Mouse (Mus musculus) brain, embryonic 18.5 days (tissue): ENCODE measurements around the gene Slc7a12.

ENCODE experiments used
- DNase-seq: peaks from one replicate; pipeline ENCODE4 v3.0.0-alpha.2; 2012; ENCODE audit warnings: low read depth, low spot score

The Slc7a12 gene

DNA sequence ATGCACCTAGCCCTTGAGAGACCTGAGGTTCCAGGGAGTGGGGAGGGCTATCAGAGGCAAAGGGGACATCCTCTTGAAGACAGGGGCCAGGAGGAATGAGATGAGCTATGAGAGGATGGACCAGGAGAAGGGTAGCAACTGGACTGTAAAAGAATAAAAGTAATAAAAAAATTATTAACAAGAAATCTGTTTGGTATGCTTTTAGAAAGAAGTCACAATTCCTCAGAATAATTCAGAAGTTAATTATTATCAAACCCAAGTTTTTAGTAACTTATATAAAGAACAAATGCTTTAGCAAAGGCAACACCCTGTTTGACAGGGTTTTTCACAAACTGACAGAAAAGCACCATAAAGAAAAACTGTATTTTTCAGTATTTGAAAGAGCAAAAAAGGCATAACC is at the start of gene Slc7a12:
Gene Slc7a12 (plus strand): TSS at position 301 of the 400 bp plus-strand sequence.
- no peak for DNase-seq

GRCm38 (mm10) chr3:14432381-14432780 is 48.1 kb upstream of the Slc7a12 start:
- no peak for DNase-seq

GRCm38 (mm10) chr3:14446015-14446414 is 34.5 kb upstream of the Slc7a12 start:
- no peak for DNase-seq

DNA sequence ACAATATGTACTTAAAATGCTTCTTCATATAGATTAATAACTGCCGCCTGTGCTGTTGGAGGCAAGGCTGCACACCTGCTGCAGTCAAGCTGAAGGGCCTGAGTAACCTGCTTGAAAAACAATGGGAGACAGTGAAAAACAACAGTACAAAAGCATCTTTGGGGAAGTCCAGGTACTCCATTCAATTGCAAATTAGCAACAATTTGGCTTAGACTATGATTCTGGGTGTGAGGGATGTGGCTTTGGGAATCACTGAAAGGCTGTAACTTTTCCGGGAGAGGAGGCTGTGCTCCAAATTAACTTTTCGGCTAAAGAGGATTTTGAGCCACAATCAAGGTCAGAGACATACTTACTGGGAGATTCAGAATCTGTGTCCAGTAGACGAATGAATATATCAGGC is 33.8 kb upstream of the Slc7a12 start:
- no peak for DNase-seq
